Mouse (Mus musculus) cerebellum, adult 2 months (tissue): ENCODE measurements around the gene Zfhx3. TPM values are rescaled to one million over a fixed set of nuclear protein-coding genes. Genes with fewer than 3 reads are reported as not detected.

ENCODE experiments used
- DNase-seq, 2 experiments: peaks; one replicate each; pipeline ENCODE4 v3.0.0; 2021
- H3K27ac ChIP-seq: fragments of 200-500 bp; 2 replicates; pipeline ENCODE4 v1.5.1; 2012; ENCODE audit warnings: low read length, control low read depth, inconsistent platforms; ENCODE audit not compliant: insufficient read depth
- H3K27me3 ChIP-seq: fragments of 200-500 bp; 2 replicates; pipeline ENCODE4 v1.6.1; 2012; ENCODE audit warnings: inconsistent platforms, mild to moderate bottlenecking, low read length, moderate library complexity; ENCODE audit not compliant: control insufficient read depth, insufficient read depth
- H3K4me1 ChIP-seq: fragments of 200-500 bp; 2 replicates; pipeline ENCODE4 v1.6.1; 2011; ENCODE audit warnings: low read length; ENCODE audit not compliant: control insufficient read depth, insufficient read depth
- H3K4me3 ChIP-seq: fragments of 200-500 bp; replicated peaks from 2 replicates; pipeline ENCODE3; 2011; ENCODE audit warnings: mild to moderate bottlenecking, low read depth, low read length, control low read depth; ENCODE audit not compliant: insufficient read depth
- CTCF ChIP-seq: fragments of 200-500 bp; IDR thresholded peaks from 2 replicates; pipeline ENCODE4 v1.5.1; 2011; ENCODE audit warnings: low read depth, mild to moderate bottlenecking, control low read depth, low read length, moderate library complexity, borderline replicate concordance; ENCODE audit not compliant: insufficient read depth
- POLR2A ChIP-seq: fragments of 200-500 bp; IDR thresholded peaks from 2 replicates; pipeline ENCODE4 v1.6.1; 2011; ENCODE audit warnings: low read length, control low read depth, borderline replicate concordance; ENCODE audit not compliant: insufficient read depth
- WGBS: fragments of 180-500 bp; shearing (Covaris S2); methylation state at CpG from one replicate; pipeline ENCODE4 v1.1.7; 2018; 5-methylcytosine and 5-hydroxymethylcytosine counted together
- polyA plus RNA-seq: library from polyadenylated mRNA; depleted of rRNA; stranded (reverse); fragments of >200 nt; gene quantifications from 2 replicates; pipeline ENCODE4 v1.2.3, GENCODE M21; 2012

The Zfhx3 gene
- polyA plus RNA-seq, 1 experiment, result 3.3 TPM

GRCm38 (mm10) chr8:108647556-108647955 is 705.1 kb downstream of the Zfhx3 start:
- no peak for TF ChIP-seq POLR2A
- no peak for TF ChIP-seq CTCF
- 10% methylated on average over 8 of the region's 8 CpGs for WGBS
- H3K27me3 ChIP-seq, result no peaks in the 10 kb centered on the region
- DNase-seq, result peak in 1 of 2 experiments; percentile 12
- no peak overlapping the region for H3K4me3 ChIP-seq
- no peaks in the 10 kb centered on the region for H3K4me1 ChIP-seq
- H3K27ac ChIP-seq, result no peak overlapping the region

- Histone ChIP-seq H3K27ac (no peak overlapping the region), H3K4me3 (no peak overlapping the region), H3K27me3 (no peaks in the 10 kb centered on the region), H3K4me1 (no peaks in the 10 kb centered on the region)
- WGBS, result 95% methylated on average over 6 of the region's 6 CpGs
- TF ChIP-seq POLR2A (no peak), CTCF (no peak)
- DNase-seq, result no peak
These were observed 706.5 kb downstream of the Zfhx3 start for GRCm38 (mm10) chr8:108648993-108649392.

GRCm38 (mm10) chr8:108650837-108651236 is 708.4 kb downstream of the Zfhx3 start:
- no peak for DNase-seq
- no peaks in the 10 kb centered on the region for H3K4me1 ChIP-seq
- H3K27ac ChIP-seq, result no peak overlapping the region
- 54% methylated on average over 8 of the region's 8 CpGs for WGBS
- H3K27me3 ChIP-seq, result no peaks in the 10 kb centered on the region
- H3K4me3 ChIP-seq, result no peak overlapping the region
- no peak for TF ChIP-seq CTCF

GRCm38 (mm10) chr8:108661486-108662093 is 719.1 kb downstream of the Zfhx3 start:
- Histone ChIP-seq H3K4me1 (no peaks in the 10 kb centered on the region; the same call in 1 of the 2 replicates), H3K27ac (no peak overlapping the region), H3K4me3 (no peak overlapping the region), H3K27me3 (no peaks in the 10 kb centered on the region)
- TF ChIP-seq CTCF, result no peak
- no peak for TF ChIP-seq POLR2A
- 58% methylated on average over 5 of the region's 5 CpGs for WGBS
- DNase-seq, result no peak

GRCm38 (mm10) chr8:108662766-108663165 is 720.3 kb downstream of the Zfhx3 start:
- H3K4me3 ChIP-seq, result no peak overlapping the region
- 86% methylated on average over 3 of the region's 3 CpGs for WGBS
- TF ChIP-seq POLR2A (no peak), CTCF (no peak)

GRCm38 (mm10) chr8:108671939-108672515 is 729.6 kb downstream of the Zfhx3 start:
- no peak for TF ChIP-seq CTCF
- TF ChIP-seq POLR2A, result no peak
- WGBS, result 63% methylated on average over 11 of the region's 11 CpGs
- DNase-seq, result no peak
- no peak overlapping the region for H3K4me3 ChIP-seq
- no peaks in the 10 kb centered on the region for H3K27me3 ChIP-seq
- H3K4me1 ChIP-seq, result no peaks in the 10 kb centered on the region
- no peak overlapping the region for H3K27ac ChIP-seq

More at GRCm38 (mm10) chr8:108662766-108663165, 720.3 kb downstream of the Zfhx3 start:
- Histone ChIP-seq H3K27me3 (no peaks in the 10 kb centered on the region), H3K27ac (no peak overlapping the region), H3K4me1 (no peaks in the 10 kb centered on the region; the same call in 1 of the 2 replicates)
- no peak for DNase-seq

- H3K4me1 ChIP-seq, result no peaks in the 10 kb centered on the region
- 48% methylated on average over 17 of the region's 17 CpGs for WGBS
- H3K27me3 ChIP-seq, result no peaks in the 10 kb centered on the region
- H3K4me3 ChIP-seq, result no peak overlapping the region
- TF ChIP-seq CTCF (no peak), POLR2A (no peak)
- no peak for DNase-seq
- H3K27ac ChIP-seq, result no peak overlapping the region
These were observed 732.6 kb downstream of the Zfhx3 start for GRCm38 (mm10) chr8:108675001-108675525.

- TF ChIP-seq POLR2A, result no peak
- WGBS, result 78% methylated on average over 9 of the region's 9 CpGs
- Histone ChIP-seq H3K4me1 (peaks cover 4% of the 10 kb centered on the region; the same call in 1 of the 2 replicates), H3K4me3 (no peak overlapping the region), H3K27me3 (no peaks in the 10 kb centered on the region; the same call in 1 of the 2 replicates), H3K27ac (no peak overlapping the region)
- no peak for DNase-seq
These were observed 747.2 kb downstream of the Zfhx3 start for GRCm38 (mm10) chr8:108689694-108690093.
